Mouse (Mus musculus): ENCODE measurements around the gene Mlx.

- TF ChIP-seq CTCF (IDR thresholded peaks at IDR 0.05; ENCODE audit: low read depth, low read length) = no peak
- peak; percentile 80; the same call in 1 of the 2 replicates for TF ChIP-seq POLR2A (IDR thresholded peaks at IDR 0.05; ENCODE audit: borderline replicate concordance, low read depth, low read length)
Observed at GRCm38 (mm10) chr11:101119761-101120544, 32.9 kb downstream of the Mlx start, which contains the start of the genes Retreg3 and Tubg1.

All from bone marrow macrophage, adult 2 months (primary cell).